Mouse (Mus musculus): ENCODE measurements around the gene Exoc2. TPM values are rescaled to one million over a fixed set of nuclear protein-coding genes. Genes with fewer than 3 reads are reported as not detected.

Gene Exoc2
- total RNA-seq, 1 experiment from 2014 or later = 60.9 TPM

- ATAC-seq (replicated peaks in 1 of 2; ENCODE audit: insufficient read depth in 1 of 2, low FRiP score in 2 of 2, low TSS enrichment in 1 of 2, low read depth in 1 of 2, poor library complexity in 2 of 2, severe bottlenecking in 2 of 2) = no peak
Observed at GRCm38 (mm10) chr13:30802336-30802955, 171.4 kb downstream of the Exoc2 start.

GRCm38 (mm10) chr13:30801886-30802285, 172.0 kb downstream of the Exoc2 start:
- no peak for ATAC-seq (replicated peaks in 1 of 2; ENCODE audit: insufficient read depth in 1 of 2, low FRiP score in 2 of 2, low TSS enrichment in 1 of 2, low read depth in 1 of 2, poor library complexity in 2 of 2, severe bottlenecking in 2 of 2)

- ATAC-seq (replicated peaks in 1 of 2; ENCODE audit: insufficient read depth in 1 of 2, low FRiP score in 2 of 2, low TSS enrichment in 1 of 2, low read depth in 1 of 2, poor library complexity in 2 of 2, severe bottlenecking in 2 of 2) = no peak
Observed at GRCm38 (mm10) chr13:30795960-30796359, 177.9 kb downstream of the Exoc2 start.

- no peak for ATAC-seq (replicated peaks in 1 of 2; ENCODE audit: insufficient read depth in 1 of 2, low FRiP score in 2 of 2, low TSS enrichment in 1 of 2, low read depth in 1 of 2, poor library complexity in 2 of 2, severe bottlenecking in 2 of 2)
Observed at GRCm38 (mm10) chr13:30793616-30794015, 180.3 kb downstream of the Exoc2 start.

- no peak for ATAC-seq (replicated peaks in 1 of 2; ENCODE audit: insufficient read depth in 1 of 2, low FRiP score in 2 of 2, low TSS enrichment in 1 of 2, low read depth in 1 of 2, poor library complexity in 2 of 2, severe bottlenecking in 2 of 2)
Observed at GRCm38 (mm10) chr13:30793196-30793595, 180.7 kb downstream of the Exoc2 start.

GRCm38 (mm10) chr13:30792741-30793140, 181.2 kb downstream of the Exoc2 start:
- no peak for ATAC-seq (replicated peaks in 1 of 2; ENCODE audit: insufficient read depth in 1 of 2, low FRiP score in 2 of 2, low TSS enrichment in 1 of 2, low read depth in 1 of 2, poor library complexity in 2 of 2, severe bottlenecking in 2 of 2)

- ATAC-seq (replicated peaks in 1 of 2; ENCODE audit: insufficient read depth in 1 of 2, low FRiP score in 2 of 2, low TSS enrichment in 1 of 2, low read depth in 1 of 2, poor library complexity in 2 of 2, severe bottlenecking in 2 of 2) = peak; percentile 54 to 57
Observed at GRCm38 (mm10) chr13:30792308-30792707, 181.6 kb downstream of the Exoc2 start.

GRCm38 (mm10) chr13:30790016-30790415, 183.9 kb downstream of the Exoc2 start:
- no peak for ATAC-seq (replicated peaks in 1 of 2; ENCODE audit: insufficient read depth in 1 of 2, low FRiP score in 2 of 2, low TSS enrichment in 1 of 2, low read depth in 1 of 2, poor library complexity in 2 of 2, severe bottlenecking in 2 of 2)

- ATAC-seq (replicated peaks in 1 of 2; ENCODE audit: insufficient read depth in 1 of 2, low FRiP score in 2 of 2, low TSS enrichment in 1 of 2, low read depth in 1 of 2, poor library complexity in 2 of 2, severe bottlenecking in 2 of 2) = no peak
Observed at GRCm38 (mm10) chr13:30788421-30788820, 185.5 kb downstream of the Exoc2 start.

GRCm38 (mm10) chr13:30787960-30788359, 185.9 kb downstream of the Exoc2 start:
- no peak for ATAC-seq (replicated peaks in 1 of 2; ENCODE audit: insufficient read depth in 1 of 2, low FRiP score in 2 of 2, low TSS enrichment in 1 of 2, low read depth in 1 of 2, poor library complexity in 2 of 2, severe bottlenecking in 2 of 2)

GRCm38 (mm10) chr13:30787556-30787955, 186.3 kb downstream of the Exoc2 start:
- no peak for ATAC-seq (replicated peaks in 1 of 2; ENCODE audit: insufficient read depth in 1 of 2, low FRiP score in 2 of 2, low TSS enrichment in 1 of 2, low read depth in 1 of 2, poor library complexity in 2 of 2, severe bottlenecking in 2 of 2)

- no peak for ATAC-seq (replicated peaks in 1 of 2; ENCODE audit: insufficient read depth in 1 of 2, low FRiP score in 2 of 2, low TSS enrichment in 1 of 2, low read depth in 1 of 2, poor library complexity in 2 of 2, severe bottlenecking in 2 of 2)
Observed at GRCm38 (mm10) chr13:30787036-30787320, 186.9 kb downstream of the Exoc2 start.

- peak; percentile 95 to 96 for ATAC-seq (replicated peaks in 1 of 2; ENCODE audit: insufficient read depth in 1 of 2, low FRiP score in 2 of 2, low TSS enrichment in 1 of 2, low read depth in 1 of 2, poor library complexity in 2 of 2, severe bottlenecking in 2 of 2)
Observed at GRCm38 (mm10) chr13:30786235-30787035, 187.5 kb downstream of the Exoc2 start.

GRCm38 (mm10) chr13:30785423-30786040, 188.4 kb downstream of the Exoc2 start:
- ATAC-seq (replicated peaks in 1 of 2; ENCODE audit: insufficient read depth in 1 of 2, low FRiP score in 2 of 2, low TSS enrichment in 1 of 2, low read depth in 1 of 2, poor library complexity in 2 of 2, severe bottlenecking in 2 of 2) = no peak

- no peak for ATAC-seq (replicated peaks in 1 of 2; ENCODE audit: insufficient read depth in 1 of 2, low FRiP score in 2 of 2, low TSS enrichment in 1 of 2, low read depth in 1 of 2, poor library complexity in 2 of 2, severe bottlenecking in 2 of 2)
Observed at GRCm38 (mm10) chr13:30782419-30782818, 191.5 kb downstream of the Exoc2 start.

- ATAC-seq (replicated peaks in 1 of 2; ENCODE audit: insufficient read depth in 1 of 2, low FRiP score in 2 of 2, low TSS enrichment in 1 of 2, low read depth in 1 of 2, poor library complexity in 2 of 2, severe bottlenecking in 2 of 2) = no peak
Observed at GRCm38 (mm10) chr13:30781905-30782304, 192.0 kb downstream of the Exoc2 start.

- no peak for ATAC-seq (replicated peaks in 1 of 2; ENCODE audit: insufficient read depth in 1 of 2, low FRiP score in 2 of 2, low TSS enrichment in 1 of 2, low read depth in 1 of 2, poor library complexity in 2 of 2, severe bottlenecking in 2 of 2)
Observed at GRCm38 (mm10) chr13:30777678-30778179, 196.2 kb downstream of the Exoc2 start.

GRCm38 (mm10) chr13:30776021-30776420, 197.9 kb downstream of the Exoc2 start:
- ATAC-seq (replicated peaks in 1 of 2; ENCODE audit: insufficient read depth in 1 of 2, low FRiP score in 2 of 2, low TSS enrichment in 1 of 2, low read depth in 1 of 2, poor library complexity in 2 of 2, severe bottlenecking in 2 of 2) = no peak; a peak in 1 of 4 replicates

Data from hematopoietic stem cell, adult 5-6 weeks (primary cell).